27 mouse cellular contexts compared by ENCODE assay signal in genomic region chr11:99084366-99084765, GRCm38 (mm10). TPM values are rescaled to one million over a fixed set of nuclear protein-coding genes. Genes with fewer than 3 reads are reported as not detected.
"Had no signal": no experiment of that assay in that cellular context is flagged by ENCODE, and none has a peak within 500 bp of the region (broad histone marks: within the 10 kb centered on the region; RNA-seq: fewer than 3 reads in every experiment).

No protein-coding gene starts in this region.

- H3K36me3 ChIP-seq: heart, embryonic 10.5 days; heart, embryonic 12.5 days; hindbrain, embryonic 10.5 days; hindbrain, embryonic 12.5 days; intestine, embryonic 15.5 days; limb, embryonic 12.5 days; liver, embryonic 13.5 days had no signal

- H3K27ac ChIP-seq: heart, embryonic 10.5 days; hindbrain, embryonic 12.5 days; hindbrain, embryonic 14.5 days; intestine, embryonic 15.5 days; layer of hippocampus, adult 2 months; liver, embryonic 13.5 days had no signal

- ATAC-seq: forebrain, postnatal 0 days; hindbrain, embryonic 16.5 days; inflammation-experienced regulatory T-cells, adult 6 months; intestine, embryonic 15.5 days; intestine, postnatal 0 days had no signal

- H3K27me3 ChIP-seq: heart, embryonic 12.5 days; hindbrain, embryonic 12.5 days; intestine, embryonic 15.5 days; limb, embryonic 12.5 days; liver, embryonic 13.5 days had no signal

- H3K4me3 ChIP-seq: heart, embryonic 10.5 days; heart, embryonic 12.5 days; hindbrain, embryonic 10.5 days; hindbrain, embryonic 12.5 days; intestine, embryonic 15.5 days; layer of hippocampus, adult 2 months; limb, embryonic 12.5 days; liver, embryonic 13.5 days had no signal

- H3K9me3 ChIP-seq: heart, embryonic 10.5 days; heart, embryonic 12.5 days; hindbrain, embryonic 10.5 days; hindbrain, embryonic 12.5 days; intestine, embryonic 15.5 days; limb, embryonic 12.5 days; liver, embryonic 13.5 days had no signal

- DNase-seq: forebrain, postnatal 0 days; gastrocnemius, postnatal 10 days; gastrocnemius, postnatal 36 days; heart, adult 18-20 months; heart, postnatal 10 days; heart, postnatal 4 days; kidney, adult 18-20 months; kidney, adult 8-10 months; kidney, postnatal 10 days; kidney, postnatal 25 days; kidney, postnatal 4 days; layer of hippocampus, postnatal 36 days; left cerebral cortex, postnatal 4 days; liver; liver, embryonic 13.5 days had no signal

- H3K4me2 ChIP-seq: heart, embryonic 12.5 days; hindbrain, embryonic 12.5 days; hindbrain, embryonic 14.5 days; intestine, embryonic 15.5 days; limb, embryonic 12.5 days; liver, embryonic 11.5 days; liver, embryonic 13.5 days had no signal

- H3K9ac ChIP-seq: forebrain, postnatal 0 days; heart, embryonic 12.5 days; hindbrain, embryonic 12.5 days; hindbrain, embryonic 14.5 days; intestine, embryonic 15.5 days; limb, embryonic 12.5 days; liver, embryonic 13.5 days had no signal

RNA-seq across cellular contexts. Expression of gene Tns4, which starts 4.7 kb away (rescaled TPM):
- total RNA-seq: gastrocnemius, postnatal 10 days; gastrocnemius, postnatal 36 days; layer of hippocampus, adult 2 months; layer of hippocampus, postnatal 36 days; left cerebral cortex, postnatal 4 days had no signal
- polyA plus RNA-seq: forebrain, postnatal 0 days; liver, embryonic 11.5 days had no signal
